In genomic region chr10:17946799-17947174, GRCm38 (mm10) we compare ENCODE assay signal across 8 mouse cellular contexts. TPM values are rescaled to one million over a fixed set of nuclear protein-coding genes. Genes with fewer than 3 reads are reported as not detected.
DNase-seq lines count a peak whose midpoint lies in the region; ATAC-seq and TF ChIP-seq lines count a peak whose summit lies in the region.
"Not testable (repeated sequence)": the region's sequence is repeated elsewhere in the genome, so short reads cannot be mapped to it uniquely, and the experiment has no call there.

No protein-coding gene starts in this region.

- H3K4me1 ChIP-seq in erythroblast, embryonic 14.5 days (ENCODE audit: control insufficient read depth), result peaks cover 24% of the 10 kb centered on the region
- H3K4me1 ChIP-seq in heart, embryonic 13.5 days, result peaks cover 24% of the 10 kb centered on the region
- H3K4me1 ChIP-seq in intestine, embryonic 14.5 days (replicated peaks; ENCODE audit: control insufficient read depth, insufficient read depth, low read length); limb, embryonic 14.5 days (ENCODE audit: control insufficient read depth, insufficient read depth, low read length): not testable (repeated sequence)
- peaks cover 11% of the 10 kb centered on the region for H3K4me1 ChIP-seq in neural tube, embryonic 12.5 days

- peaks cover 14% of the 10 kb centered on the region for H3K36me3 ChIP-seq in erythroblast, embryonic 14.5 days (ENCODE audit: control insufficient read depth)
- not testable (repeated sequence) for H3K36me3 ChIP-seq in heart, embryonic 13.5 days; intestine, embryonic 14.5 days (ENCODE audit: control insufficient read depth, insufficient read depth, low read length); limb, embryonic 14.5 days (ENCODE audit: control insufficient read depth, insufficient read depth, low read length); neural tube, embryonic 12.5 days

- peak; percentile 39 for DNase-seq in T-cell, adult 2 months (ENCODE audit: low spot score)
- not testable (repeated sequence) for DNase-seq in intestine, embryonic 14.5 days (ENCODE audit: low spot score); limb, embryonic 14.5 days (ENCODE audit: low spot score)
- peak; percentile 11 for DNase-seq in lung, postnatal 10 days
- DNase-seq in thymus, postnatal 14 days, result peak; percentile 30

- H3K4me3 ChIP-seq in erythroblast, embryonic 14.5 days (replicated peaks), result peak overlapping the region; percentile 86
- H3K4me3 ChIP-seq in heart, embryonic 13.5 days, result peak overlapping the region; percentile 74
- H3K4me3 ChIP-seq in intestine, embryonic 14.5 days (ENCODE audit: low read depth, low read length), result peak overlapping the region; percentile 82
- H3K4me3 ChIP-seq in limb, embryonic 14.5 days (replicated peaks; ENCODE audit: low read length), result peak overlapping the region; percentile 81
- H3K4me3 ChIP-seq in neural tube, embryonic 12.5 days, result peak overlapping the region; percentile 88

- H3K27me3 ChIP-seq in erythroblast, embryonic 14.5 days (ENCODE audit: control insufficient read depth); heart, embryonic 13.5 days (replicated peaks); intestine, embryonic 14.5 days (replicated peaks; ENCODE audit: control insufficient read depth, insufficient read depth, low read length); limb, embryonic 14.5 days (ENCODE audit: control insufficient read depth, insufficient read depth, low read length); neural tube, embryonic 12.5 days (replicated peaks): not testable (repeated sequence)

- ATAC-seq in heart, embryonic 13.5 days (ENCODE audit: extremely low read depth, insufficient number of reproducible peaks, low FRiP score, low TSS enrichment); intestine, embryonic 14.5 days (replicated peaks; ENCODE audit: low FRiP score, low TSS enrichment, low read depth); limb, embryonic 14.5 days (ENCODE audit: low FRiP score, low read depth); neural tube, embryonic 12.5 days (ENCODE audit: low FRiP score, low read depth): not testable (repeated sequence)

- peak overlapping the region; percentile 97 for H3K9ac ChIP-seq in heart, embryonic 13.5 days
- H3K9ac ChIP-seq in intestine, embryonic 14.5 days (ENCODE audit: low read length), result peak overlapping the region; percentile 92
- peak overlapping the region; percentile 92 for H3K9ac ChIP-seq in limb, embryonic 14.5 days (ENCODE audit: low read depth, low read length, severe bottlenecking)
- H3K9ac ChIP-seq in neural tube, embryonic 12.5 days, result peak overlapping the region; percentile 89

- not testable (repeated sequence) for TF ChIP-seq POLR2A in limb, embryonic 14.5 days (IDR thresholded peaks at IDR 0.05; ENCODE audit: borderline replicate concordance, extremely low read depth, insufficient read depth, insufficient read length)

- 1% methylated on average over 4 of the region's 4 CpGs for WGBS in heart, embryonic 13.5 days
- WGBS in intestine, embryonic 14.5 days, result 0% methylated on average over 3 of the region's 4 CpGs
- WGBS in limb, embryonic 14.5 days, result 3% methylated on average over 4 of the region's 4 CpGs
- 2% methylated on average over 4 of the region's 4 CpGs for WGBS in neural tube, embryonic 12.5 days

- H3K4me2 ChIP-seq in heart, embryonic 13.5 days, result peak overlapping the region; percentile 75
- peak overlapping the region; percentile 57 for H3K4me2 ChIP-seq in intestine, embryonic 14.5 days (ENCODE audit: low read length)
- peak overlapping the region; percentile 55 for H3K4me2 ChIP-seq in limb, embryonic 14.5 days (replicated peaks; ENCODE audit: low read depth, low read length, severe bottlenecking)
- H3K4me2 ChIP-seq in neural tube, embryonic 12.5 days (replicated peaks), result peak overlapping the region; percentile 69

- peak overlapping the region; percentile 89 for H3K27ac ChIP-seq in heart, embryonic 13.5 days (replicated peaks)
- H3K27ac ChIP-seq in intestine, embryonic 14.5 days (ENCODE audit: low read depth), result peak overlapping the region; percentile 89
- H3K27ac ChIP-seq in limb, embryonic 14.5 days (replicated peaks; ENCODE audit: low read depth, low read length), result peak overlapping the region; percentile 92
- H3K27ac ChIP-seq in neural tube, embryonic 12.5 days, result 0 out of 2 replicates have a peak overlapping the region, but pooled peaks have one; percentile 50

- H3K9me3 ChIP-seq in erythroblast, embryonic 14.5 days (ENCODE audit: control insufficient read depth, low read length); heart, embryonic 13.5 days; intestine, embryonic 14.5 days (ENCODE audit: control insufficient read depth, low read length); limb, embryonic 14.5 days (ENCODE audit: control insufficient read depth, low read length); neural tube, embryonic 12.5 days: not testable (repeated sequence)

RNA-seq across cellular contexts. Expression of gene Heca, which starts 1.1 kb away (rescaled TPM):
- polyA plus RNA-seq in erythroblast, embryonic 14.5 days (2012), result 0.58 and 0.67 TPM in 2 replicates
- polyA plus RNA-seq in heart, embryonic 13.5 days (2015; fragmentation: Nextera tagmentation; extraction: Ambion mirVana), result 3.5 and 3.7 TPM in 2 replicates
- polyA plus RNA-seq in intestine, embryonic 14.5 days (2014; fragmentation: Nextera tagmentation; extraction: Ambion mirVana), result 4.2 and 5.2 TPM in 2 replicates
- 18.6 and 19.2 TPM in 2 replicates for polyA plus RNA-seq in limb, embryonic 14.5 days (2012; rRNA removed)
- 8.1 and 11.0 TPM in 2 replicates for polyA plus RNA-seq in limb, embryonic 14.5 days (2014; fragmentation: Nextera tagmentation; extraction: Ambion mirVana)
- polyA plus RNA-seq in neural tube, embryonic 12.5 days (2016; fragmentation: Nextera tagmentation; extraction: Ambion mirVana), result 4.1 TPM in 2 replicates
